13 mouse cellular contexts compared by ENCODE assay signal in genomic region chr13:26575890-26576543, GRCm38 (mm10).
DNase-seq lines count a peak whose midpoint lies in the region; TF ChIP-seq lines count a peak whose summit lies in the region.
"Had no signal": no experiment of that assay in that cellular context is flagged by ENCODE, and none has a peak within 500 bp of the region (broad histone marks: within the 10 kb centered on the region; RNA-seq: fewer than 3 reads in every experiment).

No protein-coding gene starts in this region.

- no peak overlapping the region for H3K27ac ChIP-seq in left cerebral cortex, adult 2 months
- H3K27ac ChIP-seq: intestine, embryonic 15.5 days; kidney, postnatal 0 days; liver, embryonic 15.5 days; macrophage had no signal

- H3K4me3 ChIP-seq in left cerebral cortex, adult 2 months, result no peak overlapping the region
- H3K4me3 ChIP-seq: intestine, embryonic 15.5 days; liver, embryonic 15.5 days had no signal

- DNase-seq in cerebellum, postnatal 10 days, result peak; percentile 3 to 28
- DNase-seq in cerebellum, adult 8-10 months, result no peak
- peak; percentile 26 to 51 for DNase-seq in left cerebral cortex, postnatal 10 days (ENCODE audit: extremely low spot score in 1 of 2, low spot score in 2 of 2)
- no peak for DNase-seq in left cerebral cortex, adult 2 months (ENCODE audit: extremely low spot score in 1 of 2, low spot score in 2 of 2)
- DNase-seq in frontal cortex, postnatal 10 days (ENCODE audit: low spot score in 2 of 2), result peak; percentile 13 to 26
- peak; percentile 37 for DNase-seq in left cerebral cortex, postnatal 4 days
- DNase-seq in lung, postnatal 25 days (ENCODE audit: low spot score), result no peak
- no peak for DNase-seq in urinary bladder, adult 18-20 months (ENCODE audit: low spot score in 2 of 2)
- DNase-seq: adrenal gland, postnatal 14 days had no signal

- intact Hi-C loops in left cerebral cortex, postnatal 10 days (cut with DNase I), result no loop called here
- intact Hi-C loops in left cerebral cortex, adult 2 months (cut with DNase I), result no loop called here
- intact Hi-C loops in left cerebral cortex, postnatal 4 days (cut with DNase I), result no loop called here

- TF ChIP-seq CTCF in left cerebral cortex, adult 2 months (IDR thresholded peaks at IDR 0.05), result no peak

Comparison
In these comparisons a context has a peak if more than half of its experiments do, and no peak if none do; other contexts are left out.
1. DNase-seq: peak in cerebellum, postnatal 10 days (2 of 2), left cerebral cortex, postnatal 10 days (2 of 2), frontal cortex, postnatal 10 days (2 of 2) and left cerebral cortex, postnatal 4 days (single experiment); none in cerebellum, adult 8-10 months (single experiment), left cerebral cortex, adult 2 months (0 of 2), lung, postnatal 25 days (single experiment) and urinary bladder, adult 18-20 months (0 of 2).